Mouse (Mus musculus) liver, embryonic 12.5 days (tissue): ENCODE data around the gene Igf2r. TPM values are rescaled to one million over a fixed set of nuclear protein-coding genes. Genes with fewer than 3 reads are reported as not detected.
A peak's percentile ranks its signal among the peaks of the same experiment; 100 is the strongest.

ENCODE experiments used
- ATAC-seq: fragments of 200-750 bp; cut with Nextera tagmentation; 2 replicates; pipeline ENCODE4 v1.8.0; 2017; ENCODE audit warnings: moderate number of reproducible peaks, mild to moderate bottlenecking, moderate library complexity
- H3K27ac ChIP-seq: fragments of 300-500 bp; sonication (generic); 2 replicates; pipeline ENCODE4 v1.5.1; 2016; ENCODE audit warnings: mild to moderate bottlenecking
- H3K27me3 ChIP-seq: fragments of 300-500 bp; sonication (generic); replicated peaks from 2 replicates; pipeline ENCODE4 v1.6.1; 2016; ENCODE audit warnings: mild to moderate bottlenecking, moderate library complexity
- H3K36me3 ChIP-seq: fragments of 300-500 bp; sonication (generic); 2 replicates; pipeline ENCODE4 v1.6.1; 2016; ENCODE audit warnings: mild to moderate bottlenecking, moderate library complexity
- H3K4me1 ChIP-seq: fragments of 300-500 bp; sonication (generic); 2 replicates; pipeline ENCODE4 v1.6.1; 2016
- H3K4me2 ChIP-seq: fragments of 300-500 bp; sonication (generic); 2 replicates; pipeline ENCODE4 v1.6.1; 2016; ENCODE audit warnings: mild to moderate bottlenecking, moderate library complexity
- H3K4me3 ChIP-seq: fragments of 300-500 bp; sonication (generic); 2 replicates; pipeline ENCODE4 v1.5.1; 2016; ENCODE audit warnings: mild to moderate bottlenecking, moderate library complexity
- H3K9ac ChIP-seq: fragments of 300-500 bp; sonication (generic); 2 replicates; pipeline ENCODE4 v1.6.1; 2016; ENCODE audit warnings: mild to moderate bottlenecking, moderate library complexity
- H3K9me3 ChIP-seq: fragments of 300-500 bp; sonication (generic); replicated peaks from 2 replicates; pipeline ENCODE4 v1.6.1; 2016; ENCODE audit warnings: mild to moderate bottlenecking, moderate library complexity
- WGBS: fragments of 180-500 bp; shearing (Covaris S2); methylation state at CpG from one replicate; pipeline ENCODE4 v1.1.7; 2016; ENCODE audit not compliant: insufficient replicate concordance; 5-methylcytosine and 5-hydroxymethylcytosine counted together
- polyA plus RNA-seq: library from polyadenylated mRNA; unstranded; fragments of >200 nt; fragmentation: Nextera tagmentation; extraction: Ambion mirVana; gene quantifications from 2 replicates; pipeline ENCODE4 v1.2.1, GENCODE M21; 2016

The Igf2r gene
- polyA plus RNA-seq, 1 experiment from 2014 or later: 24.7 TPM

DNA sequence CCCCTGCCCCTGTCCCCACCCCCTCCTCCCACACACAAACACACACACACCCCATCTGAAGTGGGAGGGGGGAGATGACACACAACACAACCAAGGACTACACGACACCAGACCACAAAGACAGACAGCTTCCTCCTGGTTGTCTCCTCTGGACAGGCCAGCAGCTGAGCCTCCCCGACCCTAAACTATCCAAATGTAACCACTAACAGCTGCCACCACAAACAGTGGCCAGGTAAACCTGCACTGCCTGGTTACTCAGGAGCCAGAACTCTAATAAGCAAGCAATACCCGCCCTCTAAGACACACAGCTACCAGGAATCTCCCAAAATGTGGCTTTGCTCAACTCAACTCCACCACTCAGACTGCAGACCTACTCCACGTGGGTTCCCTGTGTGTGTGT is 13.5 kb downstream of the Igf2r start:
- no peak for ATAC-seq
- 35% methylated on average over 4 of the region's 4 CpGs for WGBS
- Histone ChIP-seq H3K4me2 (no peak overlapping the region), H3K27me3 (no peaks in the 10 kb centered on the region), H3K4me3 (no peak overlapping the region), H3K36me3 (peaks cover 19% of the 10 kb centered on the region), H3K4me1 (peaks cover 85% of the 10 kb centered on the region), H3K27ac (no peak overlapping the region), H3K9ac (no peak overlapping the region), H3K9me3 (no peaks in the 10 kb centered on the region)

DNA sequence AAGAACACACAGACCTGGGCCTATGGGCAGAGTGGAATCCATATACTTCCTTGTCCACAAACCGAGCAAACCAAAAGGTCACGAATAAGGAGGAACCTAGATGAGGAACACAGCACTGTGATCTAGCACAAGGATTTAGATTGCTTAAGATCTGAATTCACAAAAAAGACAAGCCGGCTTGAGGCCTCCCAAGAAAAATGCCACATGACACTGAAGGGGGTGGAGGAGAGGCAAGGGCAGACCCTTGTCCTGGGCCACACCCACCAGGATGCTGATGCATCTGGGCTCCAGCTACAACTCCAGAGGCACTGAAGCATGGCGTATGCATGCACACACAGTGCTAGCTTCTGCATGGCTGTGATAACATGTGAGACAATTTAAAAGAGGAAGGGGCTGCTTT is 14.3 kb downstream of the Igf2r start:
- Histone ChIP-seq H3K4me3 (no peak overlapping the region), H3K27me3 (no peaks in the 10 kb centered on the region), H3K27ac (no peak overlapping the region), H3K4me1 (peaks cover 90% of the 10 kb centered on the region), H3K9me3 (no peaks in the 10 kb centered on the region), H3K36me3 (peaks cover 14% of the 10 kb centered on the region), H3K4me2 (no peak overlapping the region), H3K9ac (no peak overlapping the region)
- WGBS: 38% methylated on average over 4 of the region's 4 CpGs
- peak; percentile 40; the same call in 1 of the 2 replicates for ATAC-seq

DNA sequence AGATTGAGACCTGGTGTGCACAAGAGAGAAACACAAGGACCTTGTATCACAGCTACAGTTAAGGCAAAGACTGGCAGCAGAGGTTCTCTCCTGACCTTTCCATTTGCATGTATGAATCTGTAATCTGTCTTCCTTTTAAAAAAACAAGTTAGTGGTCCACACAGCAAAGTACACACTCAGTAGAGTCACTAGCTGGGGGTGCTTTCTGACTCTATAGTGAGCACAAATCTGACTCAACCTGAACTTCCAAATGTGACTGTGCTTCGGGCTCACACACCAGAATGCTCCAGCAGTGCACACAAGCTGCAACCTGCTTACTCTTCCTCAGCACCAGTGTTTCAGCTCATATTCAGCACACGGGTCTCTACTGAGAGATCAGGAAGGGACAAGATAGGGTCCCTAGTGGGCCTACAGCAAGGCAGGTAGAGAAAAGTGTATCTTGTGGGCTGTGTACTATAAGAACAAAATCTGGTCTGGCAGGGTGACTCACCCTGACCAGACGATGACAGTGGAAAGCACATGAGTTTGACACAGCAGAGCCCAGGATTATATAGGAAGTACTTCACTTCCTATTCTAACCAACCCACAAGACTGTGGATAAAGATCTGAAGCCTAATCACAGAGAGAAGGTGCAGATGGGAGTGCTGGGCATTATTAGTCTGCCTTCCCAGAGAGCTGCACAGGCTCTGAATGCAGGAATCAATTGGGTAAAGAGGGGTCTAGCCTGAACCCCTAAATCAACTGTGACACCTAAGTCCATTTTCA is 15.0 kb downstream of the Igf2r start:
- ATAC-seq: no peak
- peaks cover 90% of the 10 kb centered on the region for H3K4me1 ChIP-seq
- H3K9me3 ChIP-seq: no peaks in the 10 kb centered on the region
- WGBS: 45% methylated on average over 3 of the region's 3 CpGs
- no peak overlapping the region for H3K4me2 ChIP-seq
- H3K4me3 ChIP-seq: no peak overlapping the region
- no peak overlapping the region for H3K9ac ChIP-seq
- H3K27ac ChIP-seq: no peak overlapping the region
- H3K27me3 ChIP-seq: no peaks in the 10 kb centered on the region
- H3K36me3 ChIP-seq: peaks cover 9% of the 10 kb centered on the region

DNA sequence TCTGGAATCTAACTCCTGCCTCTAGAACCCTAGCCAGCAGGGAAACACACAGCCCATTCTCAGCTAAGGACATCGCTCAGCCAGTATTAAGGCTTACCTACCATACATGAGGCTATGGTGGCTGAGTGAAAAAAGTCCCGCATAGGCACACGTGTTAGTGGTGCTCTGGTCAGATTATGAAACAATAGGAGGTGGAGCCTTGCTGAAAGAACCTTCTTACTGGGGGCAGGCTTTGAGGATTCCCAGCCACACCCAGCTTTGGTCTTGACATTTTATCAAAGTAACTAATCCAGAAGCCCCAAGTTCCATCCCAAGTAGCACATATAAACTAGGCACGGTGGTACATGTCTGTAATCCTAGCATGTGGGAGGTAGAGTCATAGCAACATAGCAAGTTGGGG is 16.4 kb downstream of the Igf2r start:
- Histone ChIP-seq H3K9ac (no peak overlapping the region), H3K27ac (no peak overlapping the region), H3K4me3 (no peak overlapping the region), H3K36me3 (peaks cover 20% of the 10 kb centered on the region), H3K27me3 (no peaks in the 10 kb centered on the region), H3K4me2 (no peak overlapping the region), H3K4me1 (peaks cover 91% of the 10 kb centered on the region), H3K9me3 (no peaks in the 10 kb centered on the region)
- 50% methylated on average over 4 of the region's 4 CpGs for WGBS
- ATAC-seq: no peak

DNA sequence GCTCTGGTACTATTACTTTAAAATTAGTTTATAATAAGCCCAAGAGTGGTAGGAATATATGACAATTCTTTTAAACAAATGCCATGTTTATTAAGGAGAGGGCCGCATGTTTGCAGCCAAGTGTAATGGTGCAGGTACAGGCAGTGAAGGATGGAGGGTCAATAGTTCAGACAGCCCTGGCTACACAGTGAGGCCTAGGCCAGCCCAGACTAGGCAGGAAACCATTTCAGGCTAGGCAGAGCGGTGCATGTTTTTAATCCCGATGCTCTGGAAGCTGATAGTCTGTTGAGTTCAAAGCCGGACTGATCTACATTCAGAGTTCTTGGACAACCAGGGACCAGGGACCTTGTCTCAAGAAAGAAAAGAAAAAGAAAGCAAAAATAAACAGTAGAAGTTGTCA is 17.8 kb downstream of the Igf2r start:
- H3K36me3 ChIP-seq: peaks cover 24% of the 10 kb centered on the region
- H3K27ac ChIP-seq: no peak overlapping the region
- no peak overlapping the region for H3K4me2 ChIP-seq
- H3K4me1 ChIP-seq: peaks cover 89% of the 10 kb centered on the region
- no peak overlapping the region for H3K4me3 ChIP-seq
- no peak for ATAC-seq
- H3K27me3 ChIP-seq: no peaks in the 10 kb centered on the region
- no peak overlapping the region for H3K9ac ChIP-seq
- WGBS: 75% methylated on average over 4 of the region's 4 CpGs
- no peaks in the 10 kb centered on the region for H3K9me3 ChIP-seq

DNA sequence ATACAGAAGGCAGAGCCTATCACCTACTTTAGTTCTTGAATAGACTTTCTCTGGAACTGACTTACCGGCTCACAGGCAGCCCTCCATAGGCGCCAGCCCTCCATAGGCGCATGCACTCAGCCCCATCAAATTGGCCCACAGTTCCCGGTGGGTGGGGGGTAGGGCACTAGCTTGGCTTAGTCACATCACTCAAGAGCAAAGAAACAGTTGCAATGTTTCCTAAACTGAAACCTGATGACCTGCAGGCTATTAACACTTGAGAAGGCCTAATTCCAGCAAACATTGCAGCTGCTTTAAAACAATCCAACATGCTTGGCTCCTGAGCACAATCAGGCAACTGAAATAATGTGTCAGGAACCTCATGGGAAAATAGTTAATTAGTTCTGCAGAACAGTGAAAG is 18.2 kb downstream of the Igf2r start:
- H3K36me3 ChIP-seq: peaks cover 27% of the 10 kb centered on the region

DNA sequence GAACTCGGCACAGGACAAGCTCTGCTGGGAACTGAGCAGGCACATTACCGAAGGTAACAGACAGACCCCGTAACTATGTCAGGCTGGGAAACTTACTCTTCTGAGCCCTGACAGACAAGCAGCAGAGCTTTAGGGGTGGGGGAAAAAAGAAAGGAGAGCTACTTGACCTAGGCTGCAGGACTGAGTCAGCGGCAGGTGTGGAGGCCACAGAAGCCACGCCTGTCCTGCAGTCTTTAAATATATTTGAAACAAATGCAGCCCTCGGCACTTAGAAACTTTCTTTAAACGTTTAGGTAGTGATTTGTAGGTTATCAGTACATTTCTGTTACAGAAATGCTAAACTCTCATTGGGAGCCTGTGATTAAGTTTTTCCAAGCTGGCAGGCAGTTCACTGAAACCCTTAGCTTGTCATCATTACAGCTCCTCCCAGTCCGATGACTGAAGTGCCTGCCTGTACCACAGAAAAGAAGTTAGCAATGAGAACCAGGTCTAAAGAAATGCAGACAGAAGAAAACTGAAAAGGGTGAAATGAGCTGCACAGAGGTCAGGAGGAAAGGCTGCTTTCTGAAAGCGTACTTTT is 18.8 kb downstream of the Igf2r start:
- Histone ChIP-seq H3K4me1 (peaks cover 90% of the 10 kb centered on the region), H3K27ac (0 out of 2 replicates have a peak overlapping the region, but pooled peaks have one; percentile 3), H3K27me3 (no peaks in the 10 kb centered on the region)

More for the DNA sequence above, 18.2 kb downstream of the Igf2r start:
- Histone ChIP-seq H3K9me3 (no peaks in the 10 kb centered on the region), H3K27me3 (no peaks in the 10 kb centered on the region), H3K27ac (no peak overlapping the region), H3K4me2 (no peak overlapping the region), H3K9ac (no peak overlapping the region), H3K4me3 (no peak overlapping the region), H3K4me1 (peaks cover 89% of the 10 kb centered on the region)
- WGBS: 72% methylated on average over 4 of the region's 4 CpGs
- ATAC-seq: no peak

DNA sequence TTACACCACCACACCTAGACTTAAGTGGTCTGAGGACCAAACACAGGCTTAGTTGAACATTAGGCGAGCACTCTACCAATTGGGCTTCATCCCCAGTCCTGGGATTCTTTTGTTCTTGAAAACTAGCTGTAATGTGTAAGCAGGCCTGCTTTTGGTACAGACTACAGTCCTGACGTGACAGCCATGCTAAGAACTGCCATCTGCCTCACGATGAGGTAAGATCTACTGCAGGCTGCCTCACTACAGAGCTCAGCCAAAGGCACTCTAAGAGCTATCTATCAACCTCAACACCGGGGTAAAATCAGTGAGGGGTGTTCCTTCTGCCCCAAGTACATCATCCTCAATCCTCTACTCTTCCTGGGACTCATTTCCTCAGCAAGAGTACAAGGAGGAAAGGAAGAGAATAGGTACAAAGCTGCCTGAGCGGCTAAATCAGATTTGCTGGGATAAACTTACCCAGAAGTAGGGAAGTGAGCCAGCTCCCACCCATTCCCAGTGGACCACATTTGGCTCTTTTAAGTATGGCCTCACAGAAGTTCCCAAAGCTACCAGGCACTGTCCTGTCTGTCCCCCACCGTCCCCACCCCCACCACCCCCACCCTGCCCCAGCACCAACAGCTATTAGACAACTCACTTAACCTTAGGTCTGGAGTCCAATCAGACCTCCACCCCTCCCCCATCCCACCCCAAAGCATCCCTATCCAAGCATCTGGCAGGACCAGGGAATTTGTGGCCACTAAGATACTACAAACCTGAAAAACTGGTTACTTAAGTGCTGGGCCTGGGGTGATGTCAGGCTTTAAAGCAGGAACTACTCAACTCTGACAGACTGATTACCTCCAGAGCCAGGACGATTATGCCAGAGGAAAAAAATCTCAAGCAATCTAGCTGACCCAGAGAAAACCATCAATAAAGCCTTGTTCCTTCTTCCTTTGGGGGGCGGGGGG is 19.8 kb downstream of the Igf2r start:
- peaks cover 90% of the 10 kb centered on the region for H3K4me1 ChIP-seq
- H3K27ac ChIP-seq: no peak overlapping the region
- H3K9me3 ChIP-seq: no peaks in the 10 kb centered on the region
- WGBS: 47% methylated on average over 8 of the region's 8 CpGs
- H3K9ac ChIP-seq: no peak overlapping the region
- no peak overlapping the region for H3K4me2 ChIP-seq
- H3K36me3 ChIP-seq: peaks cover 42% of the 10 kb centered on the region
- ATAC-seq: no peak
- H3K27me3 ChIP-seq: no peaks in the 10 kb centered on the region
- no peak overlapping the region for H3K4me3 ChIP-seq

More for the DNA sequence above, 18.8 kb downstream of the Igf2r start:
- H3K4me2 ChIP-seq: no peak overlapping the region
- H3K36me3 ChIP-seq: peaks cover 32% of the 10 kb centered on the region
- no peaks in the 10 kb centered on the region for H3K9me3 ChIP-seq
- no peak for ATAC-seq
- H3K4me3 ChIP-seq: no peak overlapping the region
- 63% methylated on average over 9 of the region's 9 CpGs for WGBS
- no peak overlapping the region for H3K9ac ChIP-seq

DNA sequence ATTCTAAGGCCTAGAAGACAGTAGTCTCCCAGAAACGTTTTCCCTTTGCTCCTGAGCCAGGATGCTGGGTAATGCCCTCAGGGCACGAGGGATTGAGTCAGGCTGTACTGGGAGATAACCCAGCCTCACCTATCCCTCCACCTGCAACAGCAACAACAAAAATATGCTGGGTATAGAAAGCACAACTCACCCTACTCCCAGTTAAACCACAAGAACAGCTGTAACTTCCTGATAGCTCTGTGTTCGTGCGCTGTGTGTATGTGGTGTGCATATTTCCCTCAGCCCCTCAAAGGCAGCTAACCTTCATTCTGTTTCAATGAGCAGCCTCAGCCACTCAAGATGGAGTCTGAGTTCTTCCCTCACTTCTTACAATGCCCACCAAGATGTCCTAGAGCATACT is 23.7 kb downstream of the Igf2r start:
- ATAC-seq: peak; percentile 80
- WGBS: 20% methylated on average over 4 of the region's 4 CpGs
- Histone ChIP-seq H3K9ac (no peak overlapping the region), H3K9me3 (peaks cover 16% of the 10 kb centered on the region), H3K27me3 (no peaks in the 10 kb centered on the region), H3K4me1 (peaks cover 78% of the 10 kb centered on the region), H3K27ac (peak overlapping the region; percentile 51; the same call in 1 of the 2 replicates), H3K4me3 (no peak overlapping the region), H3K36me3 (peaks cover 79% of the 10 kb centered on the region), H3K4me2 (peak overlapping the region; percentile 32)

DNA sequence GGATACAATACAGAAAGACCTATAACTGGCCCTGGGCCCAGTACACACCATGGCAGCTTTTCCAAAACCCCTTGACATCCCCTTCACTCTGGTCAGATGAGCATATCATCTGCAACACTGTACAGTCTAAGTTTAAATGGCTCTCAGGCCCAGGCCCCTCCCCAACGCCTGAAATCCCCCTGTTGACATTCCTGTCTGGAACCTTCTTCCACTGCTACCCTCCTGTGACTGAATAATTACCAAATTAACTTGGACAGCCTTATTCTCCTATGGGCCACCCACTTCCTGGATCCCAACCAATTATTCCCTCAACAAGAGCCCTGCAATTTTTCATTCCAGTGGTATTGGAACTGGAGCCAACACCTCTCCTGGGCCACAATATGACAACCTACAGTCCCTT is 25.4 kb downstream of the Igf2r start:
- Histone ChIP-seq H3K27me3 (no peaks in the 10 kb centered on the region), H3K4me3 (no peak overlapping the region), H3K27ac (no peak overlapping the region), H3K9ac (no peak overlapping the region), H3K36me3 (peaks cover 88% of the 10 kb centered on the region), H3K4me1 (peaks cover 76% of the 10 kb centered on the region), H3K4me2 (no peak overlapping the region), H3K9me3 (peaks cover 16% of the 10 kb centered on the region)
- 53% methylated on average over 1 of the region's 1 CpGs for WGBS
- no peak for ATAC-seq

DNA sequence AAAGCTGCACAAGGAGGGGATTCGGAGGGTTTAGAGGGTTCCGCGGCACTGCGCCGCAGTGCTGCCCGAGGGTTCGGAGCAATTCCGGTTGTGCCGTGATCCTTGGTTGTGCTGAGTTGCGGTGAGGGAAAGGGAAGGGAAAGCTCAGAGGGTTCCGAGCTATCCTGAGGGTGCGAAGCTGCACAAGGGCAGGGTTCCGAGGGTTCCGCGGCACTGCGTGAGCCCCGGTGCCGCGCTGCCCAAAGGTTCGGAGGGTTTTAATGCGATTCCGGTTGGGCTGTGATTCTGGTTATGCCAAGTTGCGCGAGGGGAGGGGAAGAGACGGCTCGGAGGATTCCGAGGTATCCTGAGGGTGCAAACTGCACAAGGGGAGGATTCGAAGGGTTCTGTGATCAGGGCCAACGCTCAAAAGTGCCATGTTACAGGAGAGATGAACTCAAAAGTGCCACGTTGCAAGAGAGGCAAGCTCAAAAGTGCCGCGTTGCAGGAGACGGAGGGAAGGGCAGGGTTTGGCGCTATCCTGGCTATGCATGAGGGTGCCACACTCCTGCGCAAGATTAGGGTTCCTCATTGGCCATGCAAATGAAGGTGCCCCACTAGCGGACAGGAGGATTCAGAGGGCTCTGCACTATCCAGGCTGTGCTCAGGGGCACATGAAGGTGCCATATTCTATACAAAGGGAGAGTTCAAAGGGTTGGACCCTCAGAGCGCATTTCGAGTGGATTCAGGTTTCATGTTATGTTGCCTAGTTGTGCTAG is 27.1 kb downstream of the Igf2r start:
- H3K4me1 ChIP-seq: peaks cover 61% of the 10 kb centered on the region
- H3K27me3 ChIP-seq: no peaks in the 10 kb centered on the region
- peak overlapping the region; percentile 61 for H3K4me3 ChIP-seq
- H3K9ac ChIP-seq: peak overlapping the region; percentile 68
- peak overlapping the region; percentile 74 for H3K4me2 ChIP-seq
- H3K9me3 ChIP-seq: peaks cover 16% of the 10 kb centered on the region
- peaks cover 84% of the 10 kb centered on the region for H3K36me3 ChIP-seq
- WGBS: 51% methylated on average over 38 of the region's 38 CpGs
- ATAC-seq: no peak
- H3K27ac ChIP-seq: no peak overlapping the region; the same call in 1 of the 2 replicates
